Mouse (Mus musculus): Measurements from ENCODE around the gene Ksr2. TPM values are rescaled to one million over a fixed set of nuclear protein-coding genes. Genes with fewer than 3 reads are reported as not detected.

Ksr2 gene
- total and polyA plus RNA-seq, 2 experiments = 0.06 to 0.09 TPM

DNA sequence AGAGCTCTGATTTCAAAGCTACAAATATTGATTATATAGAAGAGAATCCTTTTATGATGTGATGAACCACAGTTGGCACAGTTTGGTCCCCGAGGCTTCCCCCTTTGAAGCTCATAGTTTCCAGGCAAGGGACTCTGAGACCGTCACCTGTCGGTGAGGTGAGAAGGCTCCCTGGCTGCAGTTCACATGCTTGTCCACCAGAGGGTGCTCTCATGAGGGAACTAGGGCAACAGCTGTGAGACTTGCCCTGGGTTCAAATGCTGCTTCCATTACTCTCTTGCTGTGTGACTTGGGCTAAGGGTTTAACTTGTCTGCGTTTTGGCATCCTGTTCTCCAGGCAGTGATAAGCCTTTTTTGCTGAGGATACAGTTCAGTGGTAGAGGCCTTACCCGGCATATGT lies 88.8 kb downstream of the Ksr2 start:
- no peak overlapping the region for H3K27ac ChIP-seq (replicated peaks; ENCODE audit: insufficient read depth, low read depth, low read length)
- H3K79me2 ChIP-seq (ENCODE audit: control insufficient read depth, insufficient read depth, low read length) = no peaks in the 10 kb centered on the region
- WGBS = 87% methylated on average over 5 of the region's 5 CpGs
- no peaks in the 10 kb centered on the region for H3K36me3 ChIP-seq (ENCODE audit: control insufficient read depth, insufficient read depth, low read length)
- no peaks in the 10 kb centered on the region for H3K4me1 ChIP-seq (ENCODE audit: control insufficient read depth, insufficient read depth, low read length)
- no peak for TF ChIP-seq POLR2A (IDR thresholded peaks at IDR 0.05; ENCODE audit: extremely low read depth, insufficient read depth, low read length)
- peak; percentile 81 for TF ChIP-seq CTCF (IDR thresholded peaks at IDR 0.05; ENCODE audit: low read depth, low read length)
- H3K4me3 ChIP-seq (ENCODE audit: insufficient read depth, low read depth, low read length) = no peak overlapping the region
- H3K27me3 ChIP-seq (ENCODE audit: control insufficient read depth, insufficient read depth, low read length) = no peaks in the 10 kb centered on the region
- no peak for DNase-seq (ENCODE audit: extremely low read depth, low read depth, low spot score)
- no peak overlapping the region for H3K9ac ChIP-seq (ENCODE audit: low read depth, low read length)

DNA sequence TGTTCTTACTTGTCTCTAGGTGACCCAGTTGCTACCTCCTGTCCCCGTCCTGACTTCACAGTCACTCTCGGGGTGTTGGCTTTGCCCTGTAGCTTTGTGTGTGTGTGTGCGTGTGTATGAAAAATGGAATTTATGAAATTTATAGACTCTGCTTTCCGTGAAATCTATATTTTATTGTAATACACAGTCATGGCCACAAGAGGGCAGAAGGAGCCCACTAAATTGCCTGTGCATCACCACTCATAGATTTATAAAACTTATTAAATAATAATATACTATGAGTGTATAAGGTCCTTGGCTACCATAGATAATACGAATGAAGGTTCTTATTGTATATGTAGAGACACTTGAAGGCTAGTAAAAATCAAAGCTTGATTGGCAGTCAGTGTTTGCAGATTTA lies 90.6 kb downstream of the Ksr2 start:
- Histone ChIP-seq H3K4me1 (ENCODE audit: control insufficient read depth, insufficient read depth, low read length) (no peaks in the 10 kb centered on the region), H3K4me3 (ENCODE audit: insufficient read depth, low read depth, low read length) (no peak overlapping the region), H3K27me3 (ENCODE audit: control insufficient read depth, insufficient read depth, low read length) (no peaks in the 10 kb centered on the region), H3K36me3 (ENCODE audit: control insufficient read depth, insufficient read depth, low read length) (no peaks in the 10 kb centered on the region), H3K9ac (ENCODE audit: low read depth, low read length) (no peak overlapping the region), H3K27ac (replicated peaks; ENCODE audit: insufficient read depth, low read depth, low read length) (no peak overlapping the region), H3K79me2 (ENCODE audit: control insufficient read depth, insufficient read depth, low read length) (no peaks in the 10 kb centered on the region)
- TF ChIP-seq POLR2A (IDR thresholded peaks at IDR 0.05; ENCODE audit: extremely low read depth, insufficient read depth, low read length) (no peak), CTCF (IDR thresholded peaks at IDR 0.05; ENCODE audit: low read depth, low read length) (peak; percentile 34; the same call in 1 of the 2 replicates)
- no peak for DNase-seq (ENCODE audit: extremely low read depth, low read depth, low spot score)
- 91% methylated on average over 5 of the region's 5 CpGs for WGBS

DNA sequence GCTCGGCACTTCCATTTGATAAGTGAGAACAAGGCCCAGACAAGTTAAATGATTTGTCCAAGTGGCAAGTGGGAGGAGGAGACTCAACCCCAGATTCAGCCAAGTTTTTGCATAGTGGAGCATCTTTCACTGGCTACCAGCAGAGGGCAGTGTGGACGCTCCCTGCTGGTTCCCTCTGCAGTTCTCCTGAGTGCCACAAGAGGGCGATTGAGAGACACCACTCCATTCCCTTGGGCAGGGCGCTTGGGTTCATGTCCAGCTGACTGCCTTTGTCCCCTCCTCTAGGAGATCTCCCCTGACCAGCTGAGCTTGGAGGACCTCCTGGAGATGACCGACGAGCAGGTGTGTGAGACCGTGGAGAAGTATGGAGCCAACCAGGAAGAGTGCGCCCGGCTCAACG lies 91.4 kb downstream of the Ksr2 start:
- 74% methylated on average over 10 of the region's 10 CpGs for WGBS
- no peak overlapping the region for H3K4me3 ChIP-seq (ENCODE audit: insufficient read depth, low read depth, low read length)

DNA sequence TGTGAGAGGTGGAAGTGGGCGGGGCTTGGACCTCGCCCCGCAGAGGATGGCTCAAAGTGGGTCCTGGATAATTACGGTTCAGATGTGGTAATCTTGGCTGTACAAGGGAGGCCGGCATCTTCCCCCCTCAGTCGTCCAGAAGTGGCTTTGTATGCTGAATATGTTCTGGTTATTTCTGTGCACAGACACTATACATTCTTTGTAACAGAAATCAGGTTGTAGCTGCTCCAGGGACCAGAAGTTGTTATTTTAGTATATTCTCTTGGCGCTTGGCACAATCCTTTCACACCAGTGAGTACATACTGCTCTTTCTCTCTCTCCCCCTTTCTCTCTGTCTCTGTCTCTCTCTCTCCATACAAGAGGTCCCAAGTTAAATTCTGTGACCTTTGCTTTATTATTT lies 92.0 kb downstream of the Ksr2 start:
- H3K4me1 ChIP-seq (ENCODE audit: control insufficient read depth, insufficient read depth, low read length) = no peaks in the 10 kb centered on the region
- TF ChIP-seq CTCF (IDR thresholded peaks at IDR 0.05; ENCODE audit: low read depth, low read length) (no peak), POLR2A (IDR thresholded peaks at IDR 0.05; ENCODE audit: extremely low read depth, insufficient read depth, low read length) (no peak)
- H3K27ac ChIP-seq (replicated peaks; ENCODE audit: insufficient read depth, low read depth, low read length) = no peak overlapping the region
- no peak for DNase-seq (ENCODE audit: extremely low read depth, low read depth, low spot score)
- H3K4me3 ChIP-seq (ENCODE audit: insufficient read depth, low read depth, low read length) = no peak overlapping the region
- no peaks in the 10 kb centered on the region for H3K79me2 ChIP-seq (ENCODE audit: control insufficient read depth, insufficient read depth, low read length)
- no peaks in the 10 kb centered on the region for H3K36me3 ChIP-seq (ENCODE audit: control insufficient read depth, insufficient read depth, low read length)
- H3K9ac ChIP-seq (ENCODE audit: low read depth, low read length) = no peak overlapping the region
- no peaks in the 10 kb centered on the region for H3K27me3 ChIP-seq (ENCODE audit: control insufficient read depth, insufficient read depth, low read length)
- WGBS = 74% methylated on average over 7 of the region's 7 CpGs

More for the DNA sequence above, 91.4 kb downstream of the Ksr2 start:
- TF ChIP-seq CTCF (IDR thresholded peaks at IDR 0.05; ENCODE audit: low read depth, low read length) = peak; percentile 99
- TF ChIP-seq POLR2A (IDR thresholded peaks at IDR 0.05; ENCODE audit: extremely low read depth, insufficient read depth, low read length) = no peak
- H3K27ac ChIP-seq (replicated peaks; ENCODE audit: insufficient read depth, low read depth, low read length) = no peak overlapping the region
- no peaks in the 10 kb centered on the region for H3K4me1 ChIP-seq (ENCODE audit: control insufficient read depth, insufficient read depth, low read length)
- H3K27me3 ChIP-seq (ENCODE audit: control insufficient read depth, insufficient read depth, low read length) = no peaks in the 10 kb centered on the region
- peak; percentile 28 for DNase-seq (ENCODE audit: extremely low read depth, low read depth, low spot score)
- no peaks in the 10 kb centered on the region for H3K36me3 ChIP-seq (ENCODE audit: control insufficient read depth, insufficient read depth, low read length)
- no peaks in the 10 kb centered on the region for H3K79me2 ChIP-seq (ENCODE audit: control insufficient read depth, insufficient read depth, low read length)
- no peak overlapping the region for H3K9ac ChIP-seq (ENCODE audit: low read depth, low read length)

DNA sequence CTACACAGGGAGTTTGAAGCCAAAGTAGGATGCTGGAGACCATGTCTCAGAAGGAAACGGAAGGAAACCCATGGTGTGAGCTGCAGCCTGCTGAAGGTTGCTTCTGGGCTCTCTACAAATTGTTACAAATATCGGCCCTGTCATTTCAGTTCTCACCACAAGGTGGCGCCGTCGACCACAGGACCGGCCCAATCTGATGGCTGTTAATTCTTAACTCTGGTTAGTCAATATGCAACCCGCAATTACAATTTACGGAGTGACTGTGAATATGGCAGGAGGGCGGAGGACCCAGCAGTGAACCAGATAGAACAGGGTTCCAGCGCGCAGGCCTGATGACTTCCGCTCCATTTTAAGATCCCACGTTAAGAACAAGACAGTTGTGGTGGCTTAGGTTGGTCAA lies 92.6 kb downstream of the Ksr2 start:
- Histone ChIP-seq H3K4me3 (ENCODE audit: insufficient read depth, low read depth, low read length) (no peak overlapping the region), H3K27ac (replicated peaks; ENCODE audit: insufficient read depth, low read depth, low read length) (no peak overlapping the region), H3K27me3 (ENCODE audit: control insufficient read depth, insufficient read depth, low read length) (no peaks in the 10 kb centered on the region), H3K9ac (ENCODE audit: low read depth, low read length) (no peak overlapping the region), H3K36me3 (ENCODE audit: control insufficient read depth, insufficient read depth, low read length) (no peaks in the 10 kb centered on the region), H3K4me1 (ENCODE audit: control insufficient read depth, insufficient read depth, low read length) (no peaks in the 10 kb centered on the region), H3K79me2 (ENCODE audit: control insufficient read depth, insufficient read depth, low read length) (no peaks in the 10 kb centered on the region)
- peak; percentile 53 for DNase-seq (ENCODE audit: extremely low read depth, low read depth, low spot score)
- 17% methylated on average over 13 of the region's 13 CpGs for WGBS
- TF ChIP-seq POLR2A (IDR thresholded peaks at IDR 0.05; ENCODE audit: extremely low read depth, insufficient read depth, low read length) = no peak
- peak; percentile 88 for TF ChIP-seq CTCF (IDR thresholded peaks at IDR 0.05; ENCODE audit: low read depth, low read length)

DNA sequence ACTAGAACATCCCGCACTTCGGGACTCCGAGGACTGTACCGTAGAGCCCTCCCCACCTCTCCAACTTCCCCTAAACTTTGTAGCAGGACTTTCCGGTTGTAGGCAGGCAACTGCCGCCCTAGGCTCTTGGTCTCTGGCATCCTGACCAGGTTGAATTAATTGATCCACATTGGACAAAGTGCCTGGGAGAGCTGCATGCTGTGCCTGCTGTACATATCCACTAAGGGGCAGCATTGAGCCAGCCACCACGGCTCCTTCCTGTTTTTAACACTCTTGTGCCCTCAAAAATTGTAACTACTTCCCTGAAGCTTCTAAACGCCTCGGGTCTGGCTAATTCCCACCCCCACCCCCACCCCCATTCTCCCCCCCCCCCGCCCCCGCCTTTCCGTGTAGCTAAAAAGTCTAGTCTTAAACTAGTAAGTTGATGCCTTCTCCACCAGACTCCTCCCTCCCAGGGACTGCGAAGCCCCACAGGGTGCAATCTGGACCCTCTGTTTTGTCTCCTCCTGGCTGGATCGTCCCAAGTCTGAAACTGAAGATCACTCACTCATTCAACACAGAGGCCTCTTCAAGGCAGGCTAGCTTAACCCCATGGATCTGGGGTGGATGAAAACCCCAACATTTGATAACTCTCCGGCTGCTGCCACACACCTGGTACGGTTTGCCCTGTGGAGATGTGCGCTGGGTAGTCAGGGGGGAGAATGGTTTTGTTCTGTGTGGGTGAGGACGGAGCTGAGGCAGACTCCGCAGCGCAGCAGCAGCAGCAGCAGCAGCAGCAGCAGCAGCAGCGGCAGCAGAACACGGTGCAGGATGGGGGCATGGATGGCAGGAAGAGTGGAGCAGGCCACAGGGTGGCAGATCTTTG lies 95.9 kb downstream of the Ksr2 start:
- no peaks in the 10 kb centered on the region for H3K36me3 ChIP-seq (ENCODE audit: control insufficient read depth, insufficient read depth, low read length)
- TF ChIP-seq CTCF (IDR thresholded peaks at IDR 0.05; ENCODE audit: low read depth, low read length) = peak; percentile 87
- no peak for TF ChIP-seq POLR2A (IDR thresholded peaks at IDR 0.05; ENCODE audit: extremely low read depth, insufficient read depth, low read length)
- no peaks in the 10 kb centered on the region for H3K79me2 ChIP-seq (ENCODE audit: control insufficient read depth, insufficient read depth, low read length)
- WGBS = 37% methylated on average over 22 of the region's 22 CpGs
- DNase-seq (ENCODE audit: extremely low read depth, low read depth, low spot score) = peak; percentile 41
- H3K4me1 ChIP-seq (ENCODE audit: control insufficient read depth, insufficient read depth, low read length) = no peaks in the 10 kb centered on the region
- H3K27me3 ChIP-seq (ENCODE audit: control insufficient read depth, insufficient read depth, low read length) = no peaks in the 10 kb centered on the region
- no peak overlapping the region for H3K27ac ChIP-seq (replicated peaks; ENCODE audit: insufficient read depth, low read depth, low read length)
- no peak overlapping the region for H3K9ac ChIP-seq (ENCODE audit: low read depth, low read length)
- no peak overlapping the region for H3K4me3 ChIP-seq (ENCODE audit: insufficient read depth, low read depth, low read length)

All from liver, adult 2 months (tissue).